Mouse (Mus musculus): ENCODE measurements around the gene Hmcn1.

Gene Hmcn1

GRCm38 (mm10) chr1:150877920-150878319 is 115.3 kb downstream of the Hmcn1 start:
- DNase-seq (ENCODE audit: low spot score) = no peak

- no peak for DNase-seq (ENCODE audit: low spot score)
Measured at GRCm38 (mm10) chr1:150874025-150874424, 119.2 kb downstream of the Hmcn1 start.

- no peak for DNase-seq (ENCODE audit: low spot score)
Measured at GRCm38 (mm10) chr1:150873231-150873630, 120.0 kb downstream of the Hmcn1 start.

GRCm38 (mm10) chr1:150872105-150872504 is 121.1 kb downstream of the Hmcn1 start:
- no peak for DNase-seq (ENCODE audit: low spot score)

GRCm38 (mm10) chr1:150869189-150869588 is 124.0 kb downstream of the Hmcn1 start:
- DNase-seq (ENCODE audit: low spot score) = no peak

- no peak for DNase-seq (ENCODE audit: low spot score)
Measured at GRCm38 (mm10) chr1:150866615-150867014, 126.6 kb downstream of the Hmcn1 start.

GRCm38 (mm10) chr1:150857779-150858178 is 135.5 kb downstream of the Hmcn1 start:
- DNase-seq (ENCODE audit: low spot score) = no peak

- no peak for DNase-seq (ENCODE audit: low spot score)
Measured at GRCm38 (mm10) chr1:150833448-150833847, 159.8 kb downstream of the Hmcn1 start.

- DNase-seq (ENCODE audit: low spot score) = no peak
Measured at GRCm38 (mm10) chr1:150829851-150830250, 163.4 kb downstream of the Hmcn1 start.

GRCm38 (mm10) chr1:150827169-150827568 is 166.1 kb downstream of the Hmcn1 start:
- no peak for DNase-seq (ENCODE audit: low spot score)

- no peak for DNase-seq (ENCODE audit: low spot score)
Measured at GRCm38 (mm10) chr1:150824334-150825005, 168.8 kb downstream of the Hmcn1 start.

- DNase-seq (ENCODE audit: low spot score) = no peak
Measured at GRCm38 (mm10) chr1:150816035-150816807, 177.0 kb downstream of the Hmcn1 start.

- no peak for DNase-seq (ENCODE audit: low spot score)
Measured at GRCm38 (mm10) chr1:150814917-150815316, 178.3 kb downstream of the Hmcn1 start.

GRCm38 (mm10) chr1:150813381-150813780 is 179.9 kb downstream of the Hmcn1 start:
- no peak for DNase-seq (ENCODE audit: low spot score)

GRCm38 (mm10) chr1:150806864-150807263 is 186.4 kb downstream of the Hmcn1 start:
- no peak for DNase-seq (ENCODE audit: low spot score)

- DNase-seq (ENCODE audit: low spot score) = no peak
Measured at GRCm38 (mm10) chr1:150805466-150805865, 187.8 kb downstream of the Hmcn1 start.

- DNase-seq (ENCODE audit: low spot score) = no peak
Measured at GRCm38 (mm10) chr1:150804235-150805099, 188.8 kb downstream of the Hmcn1 start.

GRCm38 (mm10) chr1:150802642-150803041 is 190.6 kb downstream of the Hmcn1 start:
- no peak for DNase-seq (ENCODE audit: low spot score)

GRCm38 (mm10) chr1:150800611-150801263 is 192.5 kb downstream of the Hmcn1 start:
- no peak for DNase-seq (ENCODE audit: low spot score)

- no peak for DNase-seq (ENCODE audit: low spot score)
Measured at GRCm38 (mm10) chr1:150798651-150799050, 194.6 kb downstream of the Hmcn1 start.

- no peak for DNase-seq (ENCODE audit: low spot score)
Measured at GRCm38 (mm10) chr1:150786746-150787145, 206.5 kb downstream of the Hmcn1 start.

Data from spleen, adult 12 weeks (tissue).